Mouse (Mus musculus) lung, embryonic 16.5 days (tissue): ENCODE results near the gene Plppr1. TPM values are rescaled to one million over a fixed set of nuclear protein-coding genes. Genes with fewer than 3 reads are reported as not detected.
A peak's percentile ranks its signal among the peaks of the same experiment; 100 is the strongest.

Source experiments
- ATAC-seq: fragments of 200-750 bp; cut with Nextera tagmentation; 2 replicates; pipeline ENCODE4 v1.8.0; 2017; ENCODE audit warnings: low read depth, mild to moderate bottlenecking, moderate library complexity
- H3K27ac ChIP-seq: fragments of 300-500 bp; sonication (generic); 2 replicates; pipeline ENCODE4 v1.5.1; 2014; ENCODE audit warnings: mild to moderate bottlenecking, control low read depth, low read length
- H3K27me3 ChIP-seq: fragments of 300-500 bp; sonication (generic); 2 replicates; pipeline ENCODE4 v1.6.1; 2014; ENCODE audit warnings: low read depth, low read length, mixed read lengths; ENCODE audit not compliant: control insufficient read depth, insufficient read depth
- H3K36me3 ChIP-seq: fragments of 300-500 bp; sonication (generic); 2 replicates; pipeline ENCODE4 v1.6.1; 2014; ENCODE audit warnings: low read length; ENCODE audit not compliant: control insufficient read depth, insufficient read depth
- H3K4me1 ChIP-seq: fragments of 300-500 bp; sonication (generic); replicated peaks from 2 replicates; pipeline ENCODE4 v1.6.1; 2014; ENCODE audit warnings: low read length, mixed read lengths; ENCODE audit not compliant: control insufficient read depth, insufficient read depth
- H3K4me2 ChIP-seq: fragments of 300-500 bp; sonication (generic); 2 replicates; pipeline ENCODE4 v1.6.1; 2014; ENCODE audit warnings: low read depth, low read length, control low read depth
- H3K4me3 ChIP-seq: fragments of 300-500 bp; sonication (generic); 2 replicates; pipeline ENCODE4 v1.5.1; 2014; ENCODE audit warnings: mild to moderate bottlenecking, low read length, control low read depth
- H3K9ac ChIP-seq: fragments of 300-500 bp; sonication (generic); 2 replicates; pipeline ENCODE4 v1.6.1; 2014; ENCODE audit warnings: low read length, control low read depth
- H3K9me3 ChIP-seq: fragments of 300-500 bp; sonication (generic); 2 replicates; pipeline ENCODE4 v1.6.1; 2016; ENCODE audit warnings: low read length; ENCODE audit not compliant: control insufficient read depth
- WGBS: fragments of 180-500 bp; shearing (Covaris S2); extraction: QIAGEN DNeasy Blood & Tissue Kit; methylation state at CpG from one replicate; pipeline ENCODE4 v1.1.7; 2014; 5-methylcytosine and 5-hydroxymethylcytosine counted together
- polyA plus RNA-seq: library from polyadenylated mRNA; unstranded; fragments of >200 nt; fragmentation: Nextera tagmentation; extraction: Ambion mirVana; gene quantifications from 2 replicates; pipeline ENCODE4 v1.2.1, GENCODE M21; 2015

Plppr1 gene
- polyA plus RNA-seq, 1 experiment from 2014 or later, result 0.98 TPM

GRCm38 (mm10) chr4:49102769-49103193 lies 43.7 kb downstream of the Plppr1 start:
- ATAC-seq, result no peak

GRCm38 (mm10) chr4:49104860-49105259 lies 45.8 kb downstream of the Plppr1 start:
- ATAC-seq, result no peak
- no peak overlapping the region for H3K4me2 ChIP-seq
- H3K4me1 ChIP-seq, result no peaks in the 10 kb centered on the region
- H3K27me3 ChIP-seq, result no peaks in the 10 kb centered on the region
- no peaks in the 10 kb centered on the region for H3K36me3 ChIP-seq
- no peaks in the 10 kb centered on the region; the same call in 1 of the 2 replicates for H3K9me3 ChIP-seq
- no peak overlapping the region for H3K9ac ChIP-seq
- 83% methylated on average over 8 of the region's 8 CpGs for WGBS
- no peak overlapping the region for H3K4me3 ChIP-seq
- H3K27ac ChIP-seq, result no peak overlapping the region

More at GRCm38 (mm10) chr4:49102769-49103193, 43.7 kb downstream of the Plppr1 start:
- Histone ChIP-seq H3K4me3 (no peak overlapping the region), H3K4me1 (no peaks in the 10 kb centered on the region), H3K4me2 (no peak overlapping the region), H3K27ac (no peak overlapping the region), H3K36me3 (no peaks in the 10 kb centered on the region), H3K9me3 (no peaks in the 10 kb centered on the region; the same call in 1 of the 2 replicates), H3K27me3 (no peaks in the 10 kb centered on the region), H3K9ac (no peak overlapping the region)
- WGBS, result 89% methylated on average over 4 of the region's 4 CpGs

GRCm38 (mm10) chr4:49107895-49108294 lies 48.8 kb downstream of the Plppr1 start:
- no peaks in the 10 kb centered on the region for H3K9me3 ChIP-seq
- WGBS, result 76% methylated on average over 4 of the region's 4 CpGs
- H3K27me3 ChIP-seq, result no peaks in the 10 kb centered on the region
- H3K4me1 ChIP-seq, result no peaks in the 10 kb centered on the region
- H3K4me3 ChIP-seq, result no peak overlapping the region
- H3K4me2 ChIP-seq, result no peak overlapping the region
- H3K36me3 ChIP-seq, result no peaks in the 10 kb centered on the region
- no peak overlapping the region for H3K27ac ChIP-seq
- no peak for ATAC-seq
- H3K9ac ChIP-seq, result no peak overlapping the region

GRCm38 (mm10) chr4:49108371-49108770 lies 49.3 kb downstream of the Plppr1 start:
- H3K27me3 ChIP-seq, result no peaks in the 10 kb centered on the region
- H3K27ac ChIP-seq, result no peak overlapping the region
- H3K4me3 ChIP-seq, result no peak overlapping the region
- H3K9me3 ChIP-seq, result no peaks in the 10 kb centered on the region
- no peaks in the 10 kb centered on the region for H3K36me3 ChIP-seq
- ATAC-seq, result no peak
- no peaks in the 10 kb centered on the region for H3K4me1 ChIP-seq
- no peak overlapping the region for H3K9ac ChIP-seq
- WGBS, result 71% methylated on average over 8 of the region's 8 CpGs
- H3K4me2 ChIP-seq, result no peak overlapping the region

GRCm38 (mm10) chr4:49109989-49110388 lies 50.9 kb downstream of the Plppr1 start:
- 25% methylated on average over 5 of the region's 5 CpGs for WGBS
- Histone ChIP-seq H3K4me3 (no peak overlapping the region), H3K4me2 (no peak overlapping the region), H3K27me3 (no peaks in the 10 kb centered on the region), H3K9me3 (no peaks in the 10 kb centered on the region), H3K36me3 (no peaks in the 10 kb centered on the region), H3K4me1 (no peaks in the 10 kb centered on the region), H3K9ac (no peak overlapping the region), H3K27ac (no peak overlapping the region)
- ATAC-seq, result peak; percentile 36; the same call in 1 of the 2 replicates

- Histone ChIP-seq H3K9ac (no peak overlapping the region), H3K27ac (no peak overlapping the region), H3K9me3 (no peaks in the 10 kb centered on the region), H3K4me1 (no peaks in the 10 kb centered on the region), H3K4me3 (no peak overlapping the region), H3K4me2 (no peak overlapping the region), H3K36me3 (no peaks in the 10 kb centered on the region), H3K27me3 (no peaks in the 10 kb centered on the region)
- 66% methylated on average over 2 of the region's 2 CpGs for WGBS
- ATAC-seq, result no peak
Observed at GRCm38 (mm10) chr4:49118842-49119241, 59.8 kb downstream of the Plppr1 start.

- Histone ChIP-seq H3K27me3 (no peaks in the 10 kb centered on the region), H3K27ac (no peak overlapping the region), H3K4me3 (no peak overlapping the region), H3K36me3 (no peaks in the 10 kb centered on the region), H3K4me2 (no peak overlapping the region), H3K4me1 (no peaks in the 10 kb centered on the region), H3K9me3 (no peaks in the 10 kb centered on the region), H3K9ac (no peak overlapping the region)
- 44% methylated on average over 4 of the region's 4 CpGs for WGBS
- ATAC-seq, result no peak
Observed at GRCm38 (mm10) chr4:49144798-49145197, 85.7 kb downstream of the Plppr1 start.

GRCm38 (mm10) chr4:49148775-49149174 lies 89.7 kb downstream of the Plppr1 start:
- no peak for ATAC-seq
- H3K27ac ChIP-seq, result no peak overlapping the region

GRCm38 (mm10) chr4:49149251-49149650 lies 90.2 kb downstream of the Plppr1 start:
- no peak overlapping the region for H3K27ac ChIP-seq
- WGBS, result 57% methylated on average over 2 of the region's 2 CpGs
- no peaks in the 10 kb centered on the region for H3K4me1 ChIP-seq
- H3K27me3 ChIP-seq, result no peaks in the 10 kb centered on the region
- H3K36me3 ChIP-seq, result no peaks in the 10 kb centered on the region
- no peak overlapping the region for H3K4me2 ChIP-seq
- H3K9me3 ChIP-seq, result no peaks in the 10 kb centered on the region
- no peak for ATAC-seq
- no peak overlapping the region for H3K4me3 ChIP-seq
- H3K9ac ChIP-seq, result no peak overlapping the region

More at GRCm38 (mm10) chr4:49148775-49149174, 89.7 kb downstream of the Plppr1 start:
- H3K4me1 ChIP-seq, result no peaks in the 10 kb centered on the region
- H3K9ac ChIP-seq, result no peak overlapping the region
- H3K4me2 ChIP-seq, result no peak overlapping the region
- no peaks in the 10 kb centered on the region for H3K27me3 ChIP-seq
- no peaks in the 10 kb centered on the region for H3K9me3 ChIP-seq
- H3K4me3 ChIP-seq, result no peak overlapping the region
- H3K36me3 ChIP-seq, result no peaks in the 10 kb centered on the region
- WGBS, result 25% methylated on average over 2 of the region's 2 CpGs

- Histone ChIP-seq H3K27me3 (no peaks in the 10 kb centered on the region), H3K27ac (no peak overlapping the region), H3K4me2 (no peak overlapping the region), H3K4me1 (no peaks in the 10 kb centered on the region), H3K9me3 (no peaks in the 10 kb centered on the region), H3K36me3 (no peaks in the 10 kb centered on the region), H3K4me3 (no peak overlapping the region), H3K9ac (no peak overlapping the region)
- peak; percentile 60; the same call in 1 of the 2 replicates for ATAC-seq
- 39% methylated on average over 5 of the region's 5 CpGs for WGBS
Observed at GRCm38 (mm10) chr4:49153849-49154248, 94.8 kb downstream of the Plppr1 start.
